Mouse (Mus musculus) cortical plate, adult 2 months (tissue): ENCODE data around the gene Lrrc41.

ENCODE experiments used
- CTCF ChIP-seq: fragments of 200-500 bp; IDR thresholded peaks from 2 replicates; pipeline ENCODE4 v1.5.1; 2011; ENCODE audit warnings: mild to moderate bottlenecking, control low read depth, low read length; ENCODE audit not compliant: insufficient read depth; ENCODE audit errors: extremely low read depth
- POLR2A ChIP-seq: fragments of 200-500 bp; IDR thresholded peaks from 2 replicates; pipeline ENCODE4 v1.6.1; 2011; ENCODE audit warnings: mild to moderate bottlenecking, low read length, control low read depth; ENCODE audit not compliant: insufficient read depth; ENCODE audit errors: extremely low read depth

GRCm38 (mm10) chr4:116141736-116142135 is 66.7 kb downstream of the Lrrc41 start:
- TF ChIP-seq POLR2A = no peak
- TF ChIP-seq CTCF = no peak
